Mouse (Mus musculus) forebrain, embryonic 12.5 days (tissue): ENCODE measurements around the gene C330007P06Rik. TPM values are rescaled to one million over a fixed set of nuclear protein-coding genes. Genes with fewer than 3 reads are reported as not detected.
A peak's percentile ranks its signal among the peaks of the same experiment; 100 is the strongest.
"Not testable (repeated sequence)": the region's sequence is repeated elsewhere in the genome, so short reads cannot be mapped to it uniquely, and the experiment has no call there.

ENCODE experiments used
- ATAC-seq: fragments of 200-750 bp; cut with Nextera tagmentation; 2 replicates; pipeline ENCODE4 v1.8.0; 2017; ENCODE audit warnings: moderate TSS enrichment; ENCODE audit not compliant: low FRiP score
- H3K27ac ChIP-seq: fragments of 300-500 bp; sonication (generic); 2 replicates; pipeline ENCODE4 v1.5.1; 2016; ENCODE audit warnings: mild to moderate bottlenecking
- H3K27me3 ChIP-seq: fragments of 300-500 bp; sonication (generic); 2 replicates; pipeline ENCODE4 v1.6.1; 2016; ENCODE audit warnings: mild to moderate bottlenecking
- H3K36me3 ChIP-seq: fragments of 300-500 bp; sonication (generic); replicated peaks from 2 replicates; pipeline ENCODE4 v1.6.1; 2016; ENCODE audit warnings: mild to moderate bottlenecking
- H3K4me1 ChIP-seq: fragments of 300-500 bp; sonication (generic); 2 replicates; pipeline ENCODE4 v1.6.1; 2016
- H3K4me2 ChIP-seq: fragments of 300-500 bp; sonication (generic); 2 replicates; pipeline ENCODE4 v1.6.1; 2016; ENCODE audit warnings: mild to moderate bottlenecking, moderate library complexity
- H3K4me3 ChIP-seq: fragments of 300-500 bp; sonication (generic); replicated peaks from 2 replicates; pipeline ENCODE4 v1.5.1; 2016; ENCODE audit warnings: mild to moderate bottlenecking
- H3K9ac ChIP-seq: fragments of 300-500 bp; sonication (generic); 2 replicates; pipeline ENCODE4 v1.6.1; 2016; ENCODE audit warnings: mild to moderate bottlenecking
- H3K9me3 ChIP-seq: fragments of 300-500 bp; sonication (generic); 2 replicates; pipeline ENCODE4 v1.6.1; 2016
- WGBS: fragments of 180-500 bp; shearing (Covaris S2); methylation state at CpG from one replicate; pipeline ENCODE4 v1.1.7; 2016; 5-methylcytosine and 5-hydroxymethylcytosine counted together
- polyA plus RNA-seq: library from polyadenylated mRNA; unstranded; fragments of >200 nt; fragmentation: Nextera tagmentation; extraction: Ambion mirVana; gene quantifications from 2 replicates; pipeline ENCODE4 v1.2.1, GENCODE M21; 2016

C330007P06Rik gene
- polyA plus RNA-seq, 1 experiment from 2014 or later, result 33.0 TPM

- Histone ChIP-seq H3K9ac (no peak overlapping the region), H3K27me3 (no peaks in the 10 kb centered on the region), H3K36me3 (no peaks in the 10 kb centered on the region), H3K27ac (peak overlapping the region; percentile 85; the same call in 1 of the 2 replicates), H3K4me3 (no peak overlapping the region), H3K4me1 (peaks cover 7% of the 10 kb centered on the region), H3K4me2 (0 out of 2 replicates have a peak overlapping the region, but pooled peaks have one; percentile 53), H3K9me3 (no peaks in the 10 kb centered on the region)
- 69% methylated on average over 6 of the region's 6 CpGs for WGBS
- ATAC-seq, result peak; percentile 27; the same call in 1 of the 2 replicates
Observed at GRCm38 (mm10) chrX:36808318-36808683, 65.6 kb downstream of the C330007P06Rik start.

GRCm38 (mm10) chrX:36807360-36808317 lies 66.3 kb downstream of the C330007P06Rik start:
- peaks cover 7% of the 10 kb centered on the region for H3K4me1 ChIP-seq
- ATAC-seq, result peak; percentile 92

GRCm38 (mm10) chrX:36805466-36806235 lies 68.3 kb downstream of the C330007P06Rik start:
- Histone ChIP-seq H3K27me3 (no peaks in the 10 kb centered on the region), H3K4me2 (no peak overlapping the region), H3K4me1 (peaks cover 7% of the 10 kb centered on the region), H3K9me3 (no peaks in the 10 kb centered on the region), H3K4me3 (no peak overlapping the region), H3K36me3 (no peaks in the 10 kb centered on the region), H3K9ac (no peak overlapping the region), H3K27ac (no peak overlapping the region)
- ATAC-seq, result no peak
- WGBS, result 54% methylated on average over 5 of the region's 5 CpGs

More at GRCm38 (mm10) chrX:36807360-36808317, 66.3 kb downstream of the C330007P06Rik start:
- Histone ChIP-seq H3K4me3 (peak overlapping the region; percentile 30), H3K36me3 (no peaks in the 10 kb centered on the region), H3K9me3 (no peaks in the 10 kb centered on the region), H3K27ac (peak overlapping the region; percentile 85), H3K4me2 (peak overlapping the region; percentile 53), H3K27me3 (no peaks in the 10 kb centered on the region), H3K9ac (peak overlapping the region; percentile 25; the same call in 1 of the 2 replicates)
- WGBS, result 20% methylated on average over 45 of the region's 45 CpGs

GRCm38 (mm10) chrX:36804196-36804595 lies 69.7 kb downstream of the C330007P06Rik start:
- Histone ChIP-seq H3K27ac (no peak overlapping the region), H3K4me1 (peaks cover 7% of the 10 kb centered on the region), H3K4me3 (no peak overlapping the region), H3K36me3 (no peaks in the 10 kb centered on the region), H3K9ac (no peak overlapping the region), H3K27me3 (no peaks in the 10 kb centered on the region), H3K4me2 (no peak overlapping the region), H3K9me3 (no peaks in the 10 kb centered on the region)
- 69% methylated on average over 5 of the region's 5 CpGs for WGBS
- no peak for ATAC-seq

- Histone ChIP-seq H3K4me2 (no peak overlapping the region), H3K4me1 (peaks cover 7% of the 10 kb centered on the region), H3K9ac (no peak overlapping the region), H3K36me3 (peaks cover 1% of the 10 kb centered on the region), H3K27ac (no peak overlapping the region), H3K9me3 (no peaks in the 10 kb centered on the region), H3K4me3 (no peak overlapping the region), H3K27me3 (no peaks in the 10 kb centered on the region)
- 74% methylated on average over 5 of the region's 5 CpGs for WGBS
- no peak for ATAC-seq
Observed at GRCm38 (mm10) chrX:36803189-36803588, 70.7 kb downstream of the C330007P06Rik start.

GRCm38 (mm10) chrX:36799131-36799879 lies 74.6 kb downstream of the C330007P06Rik start:
- Histone ChIP-seq H3K9me3 (no peaks in the 10 kb centered on the region), H3K4me1 (peaks cover 5% of the 10 kb centered on the region; the same call in 1 of the 2 replicates), H3K9ac (no peak overlapping the region), H3K4me3 (no peak overlapping the region), H3K36me3 (peaks cover 10% of the 10 kb centered on the region), H3K27ac (no peak overlapping the region), H3K27me3 (no peaks in the 10 kb centered on the region), H3K4me2 (no peak overlapping the region)
- no peak for ATAC-seq
- WGBS, result 52% methylated on average over 6 of the region's 6 CpGs

GRCm38 (mm10) chrX:36796734-36797133 lies 77.2 kb downstream of the C330007P06Rik start:
- H3K36me3 ChIP-seq, result peaks cover 10% of the 10 kb centered on the region
- ATAC-seq, H3K4me1 ChIP-seq, H3K27ac ChIP-seq, H3K27me3 ChIP-seq, H3K9me3 ChIP-seq: not testable (repeated sequence)
- H3K4me2 ChIP-seq, result peak overlapping the region; percentile 53
- WGBS, result 85% methylated on average over 8 of the region's 8 CpGs
- peak overlapping the region; percentile 59 for H3K4me3 ChIP-seq
- H3K9ac ChIP-seq, result peak overlapping the region; percentile 49; the same call in 1 of the 2 replicates

- H3K4me3 ChIP-seq, result peak overlapping the region; percentile 59
- H3K4me2 ChIP-seq, result peak overlapping the region; percentile 53
- H3K36me3 ChIP-seq, result peaks cover 10% of the 10 kb centered on the region
- no peaks in the 10 kb centered on the region for H3K9me3 ChIP-seq
- H3K27ac ChIP-seq, result peak overlapping the region; percentile 82
- peak; percentile 87 for ATAC-seq
- peaks cover 5% of the 10 kb centered on the region; the same call in 1 of the 2 replicates for H3K4me1 ChIP-seq
- 22% methylated on average over 29 of the region's 41 CpGs for WGBS
- no peaks in the 10 kb centered on the region for H3K27me3 ChIP-seq
- H3K9ac ChIP-seq, result peak overlapping the region; percentile 67
Observed at GRCm38 (mm10) chrX:36796163-36796581, 77.7 kb downstream of the C330007P06Rik start.

- Histone ChIP-seq H3K4me2 (peak within 1 kb of the TSS; percentile 53), H3K4me3 (peak within 1 kb of the TSS; percentile 59), H3K4me1 (peaks cover 5% of the 10 kb centered on the region; the same call in 1 of the 2 replicates), H3K27me3 (no peaks in the 10 kb centered on the region), H3K9me3 (no peaks in the 10 kb centered on the region), H3K27ac (peak within 1 kb of the TSS; percentile 82), H3K9ac (peak within 1 kb of the TSS; percentile 67), H3K36me3 (peaks cover 10% of the 10 kb centered on the region)
- peak; percentile 96 for ATAC-seq
- WGBS, result 13% methylated on average over 41 of the region's 41 CpGs
Observed at GRCm38 (mm10) chrX:36795424-36796162, 78.3 kb downstream of the C330007P06Rik start, which contains the start of gene Slc25a5. TSS of gene Slc25a5 (plus strand) at chrX:36795651.

GRCm38 (mm10) chrX:36794571-36794970 lies 79.3 kb downstream of the C330007P06Rik start:
- ATAC-seq, result no peak
- H3K9ac ChIP-seq, result no peak overlapping the region
- no peak overlapping the region for H3K27ac ChIP-seq
- H3K4me3 ChIP-seq, result no peak overlapping the region
- no peaks in the 10 kb centered on the region for H3K27me3 ChIP-seq
- H3K36me3 ChIP-seq, result peaks cover 10% of the 10 kb centered on the region
- H3K4me2 ChIP-seq, result no peak overlapping the region
- 64% methylated on average over 5 of the region's 5 CpGs for WGBS
- H3K9me3 ChIP-seq, result no peaks in the 10 kb centered on the region
- peaks cover 5% of the 10 kb centered on the region; the same call in 1 of the 2 replicates for H3K4me1 ChIP-seq

GRCm38 (mm10) chrX:36789360-36789759 lies 84.6 kb downstream of the C330007P06Rik start:
- Histone ChIP-seq H3K4me2 (no peak overlapping the region), H3K36me3 (no peaks in the 10 kb centered on the region), H3K9ac (no peak overlapping the region), H3K27me3 (no peaks in the 10 kb centered on the region), H3K4me3 (no peak overlapping the region), H3K4me1 (no peaks in the 10 kb centered on the region), H3K9me3 (no peaks in the 10 kb centered on the region), H3K27ac (no peak overlapping the region)
- no peak for ATAC-seq
- WGBS, result 71% methylated on average over 4 of the region's 4 CpGs
